Mouse (Mus musculus) thymus, adult 2 months (tissue): ENCODE data around the gene Gm17428. TPM values are rescaled to one million over a fixed set of nuclear protein-coding genes. Genes with fewer than 3 reads are reported as not detected.

ENCODE experiments used
- DNase-seq: peaks from one replicate; pipeline ENCODE4 v3.0.0; 2021
- H3K27ac ChIP-seq: fragments of 200-500 bp; 2 replicates; pipeline ENCODE4 v1.5.1; 2012; ENCODE audit warnings: low read length, control low read depth; ENCODE audit not compliant: control insufficient read depth, insufficient read depth
- H3K27me3 ChIP-seq: fragments of 200-500 bp; 2 replicates; pipeline ENCODE4 v1.6.1; 2012; ENCODE audit warnings: mild to moderate bottlenecking, low read length, moderate library complexity, mixed read lengths; ENCODE audit not compliant: control insufficient read depth, insufficient read depth
- H3K36me3 ChIP-seq: fragments of 200-500 bp; 2 replicates; pipeline ENCODE4 v1.6.1; 2012; ENCODE audit warnings: mild to moderate bottlenecking, low read length, moderate library complexity; ENCODE audit not compliant: control insufficient read depth, insufficient read depth
- H3K4me1 ChIP-seq: fragments of 200-500 bp; replicated peaks from 2 replicates; pipeline ENCODE4 v1.6.1; 2012; ENCODE audit warnings: low read length; ENCODE audit not compliant: control insufficient read depth, insufficient read depth
- H3K4me3 ChIP-seq: fragments of 200-500 bp; 2 replicates; pipeline ENCODE4 v1.5.1; 2012; ENCODE audit warnings: mild to moderate bottlenecking, low read length, control low read depth, moderate library complexity; ENCODE audit not compliant: control insufficient read depth, insufficient read depth
- CTCF ChIP-seq: fragments of 200-500 bp; IDR thresholded peaks from 2 replicates; pipeline ENCODE4 v1.5.1; 2012; ENCODE audit warnings: mild to moderate bottlenecking, control low read depth, low read length, moderate library complexity, borderline replicate concordance; ENCODE audit not compliant: control insufficient read depth, poor library complexity, insufficient read depth; ENCODE audit errors: extremely low read depth
- POLR2A ChIP-seq: fragments of 200-500 bp; IDR thresholded peaks from 2 replicates; pipeline ENCODE4 v1.6.1; 2012; ENCODE audit warnings: mild to moderate bottlenecking, low read length, control low read depth, moderate library complexity; ENCODE audit not compliant: control insufficient read depth, poor library complexity, insufficient read depth; ENCODE audit errors: extremely low read depth
- WGBS: fragments of 180-500 bp; shearing (Covaris S2); methylation state at CpG from one replicate; pipeline ENCODE4 v1.1.7; 2018; 5-methylcytosine and 5-hydroxymethylcytosine counted together
- polyA plus RNA-seq: library from polyadenylated mRNA; depleted of rRNA; stranded (reverse); fragments of >200 nt; gene quantifications from 2 replicates; pipeline ENCODE4 v1.2.3, GENCODE M21; 2012

Gm17428 gene
- polyA plus RNA-seq, 1 experiment: not detected

- H3K27me3 ChIP-seq: no peaks in the 10 kb centered on the region
- H3K36me3 ChIP-seq: no peaks in the 10 kb centered on the region
- no peak overlapping the region for H3K27ac ChIP-seq
- no peaks in the 10 kb centered on the region for H3K4me1 ChIP-seq
- WGBS: 90% methylated on average over 13 of the region's 13 CpGs
- no peak overlapping the region for H3K4me3 ChIP-seq
- no peak for TF ChIP-seq POLR2A
- no peak for TF ChIP-seq CTCF
- DNase-seq: no peak
Observed at GRCm38 (mm10) chr14:54988882-54989281, 12.1 kb downstream of the Gm17428 start.

- TF ChIP-seq CTCF: no peak
- TF ChIP-seq POLR2A: no peak
- H3K27me3 ChIP-seq: no peaks in the 10 kb centered on the region
- DNase-seq: no peak
- H3K36me3 ChIP-seq: no peaks in the 10 kb centered on the region
- no peaks in the 10 kb centered on the region for H3K4me1 ChIP-seq
- no peak overlapping the region for H3K27ac ChIP-seq
- WGBS: 90% methylated on average over 8 of the region's 8 CpGs
- no peak overlapping the region for H3K4me3 ChIP-seq
Observed at GRCm38 (mm10) chr14:54989886-54990441, 13.2 kb downstream of the Gm17428 start.

- Histone ChIP-seq H3K36me3 (no peaks in the 10 kb centered on the region), H3K4me3 (no peak overlapping the region), H3K27me3 (no peaks in the 10 kb centered on the region), H3K27ac (no peak overlapping the region), H3K4me1 (no peaks in the 10 kb centered on the region)
- 91% methylated on average over 10 of the region's 10 CpGs for WGBS
- no peak for DNase-seq
- TF ChIP-seq CTCF (no peak), POLR2A (no peak)
Observed at GRCm38 (mm10) chr14:54992196-54992595, 15.5 kb downstream of the Gm17428 start.

GRCm38 (mm10) chr14:54993636-54994035, 16.9 kb downstream of the Gm17428 start:
- no peaks in the 10 kb centered on the region for H3K36me3 ChIP-seq
- H3K4me1 ChIP-seq: no peaks in the 10 kb centered on the region
- no peak overlapping the region for H3K4me3 ChIP-seq
- 65% methylated on average over 10 of the region's 10 CpGs for WGBS
- no peak for DNase-seq
- H3K27ac ChIP-seq: no peak overlapping the region
- H3K27me3 ChIP-seq: no peaks in the 10 kb centered on the region
- TF ChIP-seq CTCF (no peak), POLR2A (no peak)

GRCm38 (mm10) chr14:54994136-54994868, 17.6 kb downstream of the Gm17428 start, which contains the start of gene Myh7:
Gene Myh7, minus strand, starts transcription at chr14:54994626.
- 68% methylated on average over 11 of the region's 11 CpGs for WGBS
- DNase-seq: no peak
- Histone ChIP-seq H3K27ac (no peak within 1 kb of the TSS), H3K27me3 (no peaks in the 10 kb centered on the region), H3K4me1 (no peaks in the 10 kb centered on the region), H3K36me3 (no peaks in the 10 kb centered on the region), H3K4me3 (no peak within 1 kb of the TSS)
- TF ChIP-seq CTCF (no peak), POLR2A (no peak)

GRCm38 (mm10) chr14:54994869-54995186, 18.1 kb downstream of the Gm17428 start:
- TF ChIP-seq POLR2A (no peak), CTCF (no peak)
- H3K27ac ChIP-seq: no peak overlapping the region
- no peak for DNase-seq
- no peaks in the 10 kb centered on the region for H3K4me1 ChIP-seq
- no peaks in the 10 kb centered on the region for H3K36me3 ChIP-seq
- no peak overlapping the region for H3K4me3 ChIP-seq
- no peaks in the 10 kb centered on the region for H3K27me3 ChIP-seq

- Histone ChIP-seq H3K27ac (no peak overlapping the region), H3K4me3 (no peak overlapping the region), H3K36me3 (no peaks in the 10 kb centered on the region), H3K27me3 (no peaks in the 10 kb centered on the region), H3K4me1 (no peaks in the 10 kb centered on the region)
- DNase-seq: no peak
- 81% methylated on average over 14 of the region's 14 CpGs for WGBS
- TF ChIP-seq POLR2A (no peak), CTCF (no peak)
Observed at GRCm38 (mm10) chr14:54995457-54996138, 18.9 kb downstream of the Gm17428 start.
